Mouse (Mus musculus): ENCODE measurements around the gene Ifnl2. TPM values are rescaled to one million over a fixed set of nuclear protein-coding genes. Genes with fewer than 3 reads are reported as not detected.
A peak's percentile ranks its signal among the peaks of the same experiment; 100 is the strongest.
"Not testable (repeated sequence)": the region's sequence is repeated elsewhere in the genome, so short reads cannot be mapped to it uniquely, and the experiment has no call there.

Gene Ifnl2
- total RNA-seq, 2 experiments from 2014 or later: not detected

DNA sequence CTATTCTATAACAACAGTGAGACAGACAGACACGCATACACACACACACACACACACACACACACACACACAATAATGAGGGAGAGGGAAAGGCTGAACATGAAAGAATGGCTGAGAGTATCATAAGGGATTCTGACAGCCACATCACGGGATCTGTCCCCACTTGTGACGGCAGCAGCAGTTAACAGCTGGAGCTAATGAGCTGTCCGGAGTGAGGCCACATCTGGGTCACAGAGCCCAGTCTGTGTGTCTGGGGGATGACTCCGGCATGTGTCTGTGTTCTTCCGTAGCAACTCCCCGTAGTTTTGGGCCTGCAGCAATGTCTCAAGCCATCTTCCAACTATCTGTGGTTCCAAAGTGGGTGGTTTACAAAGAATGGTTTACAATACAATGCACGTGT is 21.8 kb upstream of the Ifnl2 start:
- TF ChIP-seq CTCF (conservative IDR thresholded peaks at IDR 0.05): no peak
- no peak overlapping the region for H3K4me3 ChIP-seq
- no peak overlapping the region for H3K27ac ChIP-seq
- no peak for DNase-seq (ENCODE audit: low spot score in 2 of 2)

- TF ChIP-seq CTCF (conservative IDR thresholded peaks at IDR 0.05): peak; percentile 87
- Histone ChIP-seq H3K4me3 (no peak overlapping the region), H3K27ac (no peak overlapping the region)
- DNase-seq (ENCODE audit: low spot score in 2 of 2): peak; percentile 42 to 72
These were observed 17.9 kb upstream of the Ifnl2 start for GRCm38 (mm10) chr7:28527922-28528719.

DNA sequence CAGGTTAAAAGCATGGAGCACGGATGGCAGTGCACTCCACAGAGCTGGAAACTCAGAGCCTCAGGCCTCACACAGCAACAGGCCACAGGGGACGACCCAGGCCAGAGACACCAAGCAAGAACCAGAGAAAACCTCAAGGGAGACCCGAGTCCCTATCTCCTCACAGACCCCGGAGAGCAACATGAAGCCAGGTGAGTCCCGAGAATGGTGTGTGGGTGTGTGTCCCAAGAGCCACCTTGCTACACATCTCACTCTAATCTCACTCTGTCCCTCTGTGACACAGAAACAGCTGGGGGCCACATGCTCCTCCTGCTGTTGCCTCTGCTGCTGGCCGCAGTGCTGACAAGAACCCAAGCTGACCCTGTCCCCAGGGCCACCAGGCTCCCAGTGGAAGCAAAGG is 12.3 kb upstream of the Ifnl2 start, which contains the start of gene Ifnl3:
Ifnl3 (plus strand) TSS at position 301 of the 400 bp plus-strand sequence.
- H3K4me3 ChIP-seq; DNase-seq (ENCODE audit: low spot score in 2 of 2); H3K27ac ChIP-seq: not testable (repeated sequence)

DNA sequence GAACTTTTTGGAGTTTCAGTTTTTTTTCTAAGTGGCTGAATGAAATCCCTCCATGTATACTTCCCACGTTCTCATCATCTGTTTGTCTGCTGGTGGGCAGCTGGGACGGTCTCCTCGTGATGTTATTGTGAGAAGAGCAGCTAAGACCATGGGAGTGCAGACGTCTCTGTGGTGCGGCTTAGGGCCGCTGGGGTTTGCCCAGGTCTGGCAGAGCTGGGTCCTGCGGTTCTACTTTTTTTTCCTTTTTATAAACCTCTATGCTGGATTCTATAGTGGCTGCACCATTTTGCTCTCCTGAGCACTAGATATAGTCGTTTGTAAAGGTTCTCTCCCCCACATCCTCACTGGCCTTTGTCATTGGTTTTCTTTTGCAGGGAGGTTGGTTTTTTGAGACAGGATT is 1.2 kb upstream of the Ifnl2 start:
- Histone ChIP-seq H3K4me3 (no peak overlapping the region), H3K27ac (no peak overlapping the region)
- no peak for DNase-seq (ENCODE audit: low spot score in 2 of 2)
- no peak for TF ChIP-seq CTCF (conservative IDR thresholded peaks at IDR 0.05)

GRCm38 (mm10) chr7:28509121-28509520 is 1.1 kb downstream of the Ifnl2 start:
- H3K4me3 ChIP-seq; DNase-seq (ENCODE audit: low spot score in 2 of 2): not testable (repeated sequence)

GRCm38 (mm10) chr7:28505585-28505984 is 4.7 kb downstream of the Ifnl2 start:
- Histone ChIP-seq H3K4me3 (no peak overlapping the region), H3K27ac (no peak overlapping the region)
- no peak for TF ChIP-seq CTCF (conservative IDR thresholded peaks at IDR 0.05)
- DNase-seq (ENCODE audit: low spot score in 2 of 2): no peak

More at GRCm38 (mm10) chr7:28509121-28509520, 1.1 kb downstream of the Ifnl2 start:
- H3K27ac ChIP-seq: not testable (repeated sequence)

- no peak overlapping the region for H3K4me3 ChIP-seq
- no peak overlapping the region for H3K27ac ChIP-seq
- no peak for DNase-seq (ENCODE audit: low spot score in 2 of 2)
- no peak for TF ChIP-seq CTCF (conservative IDR thresholded peaks at IDR 0.05)
These were observed 14.8 kb downstream of the Ifnl2 start for GRCm38 (mm10) chr7:28495426-28495825.

- TF ChIP-seq CTCF (conservative IDR thresholded peaks at IDR 0.05): no peak
- Histone ChIP-seq H3K4me3 (no peak overlapping the region), H3K27ac (no peak overlapping the region)
- no peak for DNase-seq (ENCODE audit: low spot score in 2 of 2)
These were observed 17.9 kb downstream of the Ifnl2 start for GRCm38 (mm10) chr7:28492310-28492709.

DNA sequence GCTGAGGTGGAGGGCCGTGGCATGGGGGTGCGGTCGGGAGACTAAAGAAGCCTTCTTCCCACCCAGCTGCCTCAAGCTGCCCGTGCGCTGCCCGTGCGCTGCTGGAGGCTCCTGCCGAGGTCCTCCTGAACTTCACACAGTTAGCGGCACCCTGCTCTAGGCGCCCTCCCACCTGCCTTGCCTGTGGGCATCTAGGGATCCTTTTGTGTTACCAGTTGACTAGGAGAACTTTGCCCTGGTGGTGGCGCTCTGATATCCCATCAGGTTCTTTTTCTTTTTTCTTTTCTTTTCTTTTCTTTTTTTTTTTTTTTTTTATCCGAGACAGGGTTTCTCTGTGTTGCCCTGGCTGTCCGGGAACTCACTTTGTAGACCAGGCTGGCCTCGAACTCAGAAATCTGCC is 19.4 kb downstream of the Ifnl2 start:
- DNase-seq (ENCODE audit: low spot score in 2 of 2): no peak
- no peak overlapping the region for H3K4me3 ChIP-seq
- no peak overlapping the region for H3K27ac ChIP-seq

DNA sequence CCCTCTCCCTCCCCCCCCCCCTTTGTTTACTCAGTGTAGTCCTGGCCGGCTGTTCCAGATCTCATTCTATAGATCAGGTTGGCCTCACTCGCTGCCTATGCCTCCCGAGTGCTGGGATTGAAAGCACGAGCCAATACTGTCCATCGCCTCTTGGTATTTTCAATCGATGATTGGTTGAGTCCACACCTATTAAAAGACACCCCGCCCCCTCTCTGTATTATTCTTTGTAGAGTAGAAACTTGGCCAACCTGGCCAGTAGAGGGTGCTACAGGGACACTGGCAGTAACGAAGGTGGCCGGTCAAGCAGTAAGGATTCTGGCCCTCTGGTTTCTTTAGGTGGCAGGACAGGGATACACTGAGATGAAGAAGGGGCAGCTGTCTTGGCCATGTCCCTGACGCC is 19.8 kb downstream of the Ifnl2 start:
- Histone ChIP-seq H3K27ac (no peak overlapping the region), H3K4me3 (no peak overlapping the region)
- peak in 1 of 2 experiments; percentile 17 for DNase-seq (ENCODE audit: low spot score in 2 of 2)
- TF ChIP-seq CTCF (conservative IDR thresholded peaks at IDR 0.05): peak; percentile 72

More for the DNA sequence above, 19.4 kb downstream of the Ifnl2 start:
- no peak for TF ChIP-seq CTCF (conservative IDR thresholded peaks at IDR 0.05)

DNA sequence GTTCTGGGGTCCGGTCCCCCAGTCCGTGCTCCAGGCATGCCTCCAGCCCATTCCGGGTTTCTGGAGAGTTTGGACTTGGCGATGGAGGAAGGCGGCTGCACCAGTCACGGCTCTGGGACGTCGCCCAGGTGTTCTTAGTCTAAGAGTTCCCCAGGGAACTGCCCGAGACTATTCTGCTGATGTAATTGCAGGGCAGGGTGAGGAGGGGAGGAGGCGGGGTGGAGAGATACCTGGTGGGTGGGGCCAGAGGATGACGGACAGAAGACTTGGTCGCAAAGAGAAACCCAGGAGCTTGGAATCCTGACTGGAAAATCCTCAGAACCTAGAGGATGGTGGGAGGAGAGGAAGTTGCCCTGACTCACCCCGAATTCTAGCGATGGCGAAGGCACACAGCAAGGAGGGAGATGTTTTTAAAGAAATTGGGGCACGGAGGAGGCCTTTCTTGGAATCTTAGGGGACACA is 22.2 kb downstream of the Ifnl2 start:
- DNase-seq (ENCODE audit: low spot score in 2 of 2): no peak
- no peak overlapping the region for H3K27ac ChIP-seq
- peak overlapping the region; percentile 38 for H3K4me3 ChIP-seq
- TF ChIP-seq CTCF (conservative IDR thresholded peaks at IDR 0.05): no peak

DNA sequence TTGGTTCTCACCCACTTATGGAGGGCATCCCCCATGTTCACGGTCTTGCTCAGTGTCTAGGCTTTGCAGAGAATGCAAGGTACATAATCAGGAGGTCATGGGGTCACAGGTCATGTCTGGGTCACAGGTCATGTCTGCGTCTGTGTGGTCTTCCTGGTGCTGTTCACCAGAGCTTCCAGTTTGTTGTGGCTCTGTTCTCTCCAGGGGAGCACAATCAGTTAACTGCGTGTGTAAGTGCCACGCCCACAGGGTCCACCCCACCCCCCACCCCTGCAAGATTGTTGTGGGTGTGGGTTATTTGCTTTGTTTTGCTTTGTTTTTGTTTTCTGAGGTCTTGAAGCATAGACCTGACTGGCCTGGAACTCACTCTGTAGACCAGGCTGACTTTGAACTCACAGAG is 26.1 kb downstream of the Ifnl2 start:
- DNase-seq (ENCODE audit: low spot score in 2 of 2): no peak
- H3K4me3 ChIP-seq: no peak overlapping the region
- no peak overlapping the region for H3K27ac ChIP-seq
- no peak for TF ChIP-seq CTCF (conservative IDR thresholded peaks at IDR 0.05)

DNA sequence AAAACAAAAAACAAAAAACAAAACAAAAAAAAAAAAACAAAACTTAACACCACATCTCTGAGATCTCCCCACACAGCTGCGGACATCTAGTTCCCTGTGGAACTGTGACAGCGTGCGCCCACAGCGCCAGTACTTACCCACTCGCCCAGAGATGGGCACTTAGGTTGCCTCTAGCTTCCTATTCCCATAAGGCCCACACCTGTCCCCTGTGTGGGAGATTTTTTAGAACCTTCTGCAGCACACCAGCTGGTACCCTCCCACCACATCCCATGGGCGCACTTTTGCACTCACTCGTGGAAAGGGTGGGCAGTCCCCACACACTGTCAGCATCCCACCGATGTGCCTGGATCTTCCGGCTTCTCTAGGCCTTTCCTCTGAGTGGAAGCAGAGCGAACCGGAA is 27.4 kb downstream of the Ifnl2 start:
- no peak for TF ChIP-seq CTCF (conservative IDR thresholded peaks at IDR 0.05)
- Histone ChIP-seq H3K27ac (peak overlapping the region; percentile 32; the same call in 1 of the 2 replicates), H3K4me3 (no peak overlapping the region)
- peak; percentile 30 to 33 for DNase-seq (ENCODE audit: low spot score in 2 of 2)

DNA sequence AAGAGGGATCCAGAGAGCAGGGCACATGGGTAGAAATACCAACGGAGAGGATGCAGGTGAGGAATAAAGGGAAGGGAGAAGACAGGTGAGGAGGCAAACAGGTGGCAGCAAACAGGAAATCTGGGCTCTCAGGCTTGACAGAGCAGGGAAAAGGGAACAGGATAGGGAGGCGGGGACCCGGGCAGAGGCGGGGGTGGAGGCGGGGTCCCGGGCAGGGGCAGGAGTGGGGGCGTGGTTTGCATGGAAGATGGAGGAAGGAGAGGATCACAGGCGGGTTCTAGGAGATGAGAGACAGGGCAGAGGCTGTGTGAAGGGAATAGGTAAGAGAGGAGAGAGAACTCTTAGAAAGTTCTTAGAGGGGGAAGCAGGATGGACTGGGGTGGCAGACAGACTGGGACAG is 31.4 kb downstream of the Ifnl2 start:
- no peak overlapping the region for H3K27ac ChIP-seq
- no peak overlapping the region for H3K4me3 ChIP-seq
- no peak for DNase-seq (ENCODE audit: low spot score in 2 of 2)
- TF ChIP-seq CTCF (conservative IDR thresholded peaks at IDR 0.05): no peak

All from layer of hippocampus, adult 2 months (tissue).